Mouse (Mus musculus): Measurements from ENCODE around the gene Gm27179.
"Not testable (repeated sequence)": the region's sequence is repeated elsewhere in the genome, so short reads cannot be mapped to it uniquely, and the experiment has no call there.

DNA sequence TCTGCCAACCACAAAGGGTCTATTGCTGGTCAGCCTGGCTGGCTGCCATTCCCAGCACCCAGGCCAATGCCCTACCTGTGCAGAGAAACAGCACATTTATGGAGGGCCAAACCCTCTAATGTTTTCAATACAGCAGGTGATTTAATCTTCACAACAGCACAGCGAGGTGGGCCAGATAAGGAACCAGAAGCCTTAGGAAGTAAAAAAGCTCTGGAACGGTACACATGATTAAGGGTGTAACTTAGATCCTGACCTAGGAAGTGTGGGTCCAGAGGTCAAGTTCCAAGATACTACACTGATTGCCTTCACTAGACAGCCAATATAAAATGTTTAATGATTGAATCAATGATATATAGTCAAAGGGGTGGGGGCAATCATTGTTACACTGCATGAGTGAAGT is 8.5 kb upstream of the Gm27179 start:
- TF ChIP-seq CTCF (IDR thresholded peaks at IDR 0.05; ENCODE audit: low read depth, low read length); GATA1 (IDR thresholded peaks at IDR 0.05; ENCODE audit: borderline replicate concordance, low read length); TAL1 (conservative IDR thresholded peaks at IDR 0.05; ENCODE audit: low read depth, low read length): not testable (repeated sequence)

Measured in G1E (cell line).